Mouse (Mus musculus) lung, postnatal 0 days (tissue): ENCODE measurements around the gene Evl.

Experiments used
- CTCF ChIP-seq: IDR thresholded peaks from 2 replicates; pipeline ENCODE4 v1.5.1; 2016; ENCODE audit warnings: antibody characterized with exemption, mild to moderate bottlenecking
- EP300 ChIP-seq: IDR thresholded peaks from 2 replicates; pipeline ENCODE4 v1.6.1; 2016; ENCODE audit warnings: antibody characterized with exemption, mild to moderate bottlenecking, control low read depth

DNA sequence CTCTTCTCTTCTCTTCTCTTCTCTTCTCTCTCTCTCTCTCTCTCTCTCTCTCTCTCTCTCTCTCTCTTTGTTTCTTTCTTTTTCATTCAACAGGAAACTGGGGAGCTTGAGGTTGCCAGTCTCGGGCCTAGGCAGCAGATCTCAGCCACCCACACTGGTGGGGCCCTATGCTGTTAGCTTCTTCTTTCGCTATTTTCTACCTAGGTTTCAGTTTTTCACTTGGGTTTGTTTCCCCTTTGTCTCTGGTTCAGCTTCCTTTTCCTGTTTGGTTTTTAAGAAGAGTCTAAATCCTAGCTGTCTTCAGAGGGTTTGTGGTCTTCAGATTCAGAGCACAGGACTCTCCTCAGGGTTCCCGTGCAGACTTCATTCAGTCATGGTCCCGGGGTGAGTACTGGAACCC lies 81.0 kb downstream of the Evl start:
- TF ChIP-seq CTCF (no peak), EP300 (no peak)
